Mouse (Mus musculus): ENCODE results near the gene 4930544D05Rik. TPM values are rescaled to one million over a fixed set of nuclear protein-coding genes. Genes with fewer than 3 reads are reported as not detected.

Gene 4930544D05Rik
- polyA plus RNA-seq, 1 experiment from 2014 or later, result not detected

GRCm38 (mm10) chr11:70608381-70609066 is 7.1 kb upstream of the 4930544D05Rik start:
- Histone ChIP-seq H3K4me1 (no peaks in the 10 kb centered on the region), H3K9me3 (replicated peaks) (no peaks in the 10 kb centered on the region), H3K4me3 (no peak overlapping the region), H3K27ac (0 out of 2 replicates have a peak overlapping the region, but pooled peaks have one; percentile 20), H3K27me3 (ENCODE audit: low read depth, poor library complexity, severe bottlenecking) (no peaks in the 10 kb centered on the region), H3K36me3 (peaks cover 100% of the 10 kb centered on the region)
- DNase-seq (ENCODE audit: low spot score), result no peak
- 89% methylated on average over 26 of the region's 26 CpGs for WGBS

- Histone ChIP-seq H3K27me3 (ENCODE audit: low read depth, poor library complexity, severe bottlenecking) (peaks cover 6% of the 10 kb centered on the region), H3K9me3 (replicated peaks) (no peaks in the 10 kb centered on the region), H3K4me3 (no peak overlapping the region), H3K4me1 (peaks cover 13% of the 10 kb centered on the region), H3K27ac (no peak overlapping the region), H3K36me3 (peaks cover 83% of the 10 kb centered on the region)
- WGBS, result 92% methylated on average over 4 of the region's 4 CpGs
- DNase-seq (ENCODE audit: low spot score), result no peak
These were observed 4.9 kb upstream of the 4930544D05Rik start for GRCm38 (mm10) chr11:70610752-70611151.

- Histone ChIP-seq H3K36me3 (peaks cover 66% of the 10 kb centered on the region), H3K4me3 (no peak overlapping the region), H3K27me3 (ENCODE audit: low read depth, poor library complexity, severe bottlenecking) (peaks cover 22% of the 10 kb centered on the region), H3K4me1 (peaks cover 17% of the 10 kb centered on the region), H3K27ac (no peak overlapping the region), H3K9me3 (replicated peaks) (no peaks in the 10 kb centered on the region)
- DNase-seq (ENCODE audit: low spot score), result no peak
- 78% methylated on average over 7 of the region's 7 CpGs for WGBS
These were observed 3.1 kb upstream of the 4930544D05Rik start for GRCm38 (mm10) chr11:70612505-70612904.

GRCm38 (mm10) chr11:70615074-70615473 is 574 bp upstream of the 4930544D05Rik start:
- Histone ChIP-seq H3K36me3 (peaks cover 40% of the 10 kb centered on the region), H3K27ac (no peak overlapping the region; the same call in 1 of the 2 replicates), H3K4me1 (peaks cover 17% of the 10 kb centered on the region), H3K27me3 (ENCODE audit: low read depth, poor library complexity, severe bottlenecking) (peaks cover 22% of the 10 kb centered on the region), H3K9me3 (replicated peaks) (no peaks in the 10 kb centered on the region), H3K4me3 (peak overlapping the region; percentile 51)
- under 1% methylated on average over 17 of the region's 17 CpGs for WGBS
- peak; percentile 53 for DNase-seq (ENCODE audit: low spot score)

GRCm38 (mm10) chr11:70619101-70619500 is 3.5 kb downstream of the 4930544D05Rik start, which contains the start of gene Chrne:
TSS of gene Chrne (minus strand) at chr11:70619216.
- Histone ChIP-seq H3K27ac (no peak within 1 kb of the TSS), H3K9me3 (replicated peaks) (no peaks in the 10 kb centered on the region), H3K4me3 (no peak within 1 kb of the TSS), H3K4me1 (peaks cover 17% of the 10 kb centered on the region), H3K27me3 (ENCODE audit: low read depth, poor library complexity, severe bottlenecking) (peaks cover 22% of the 10 kb centered on the region), H3K36me3 (no peaks in the 10 kb centered on the region)
- no peak for DNase-seq (ENCODE audit: low spot score)
- WGBS, result 29% methylated on average over 1 of the region's 1 CpGs

- Histone ChIP-seq H3K4me3 (no peak overlapping the region), H3K9me3 (replicated peaks) (no peaks in the 10 kb centered on the region), H3K27ac (no peak overlapping the region), H3K27me3 (ENCODE audit: low read depth, poor library complexity, severe bottlenecking) (0 out of 2 replicates have a peak, but pooled peaks cover under 1% of the 10 kb centered on the region), H3K4me1 (no peaks in the 10 kb centered on the region), H3K36me3 (no peaks in the 10 kb centered on the region)
- 42% methylated on average over 7 of the region's 7 CpGs for WGBS
- no peak for DNase-seq (ENCODE audit: low spot score)
These were observed 6.5 kb downstream of the 4930544D05Rik start for GRCm38 (mm10) chr11:70621972-70622814.

GRCm38 (mm10) chr11:70623053-70623742 is 7.5 kb downstream of the 4930544D05Rik start:
- H3K27ac ChIP-seq, result no peak overlapping the region
- DNase-seq (ENCODE audit: low spot score), result no peak
- no peak overlapping the region for H3K4me3 ChIP-seq
- no peaks in the 10 kb centered on the region for H3K9me3 ChIP-seq (replicated peaks)
- no peaks in the 10 kb centered on the region for H3K4me1 ChIP-seq
- no peaks in the 10 kb centered on the region for H3K27me3 ChIP-seq (ENCODE audit: low read depth, poor library complexity, severe bottlenecking)
- WGBS, result 84% methylated on average over 10 of the region's 10 CpGs
- H3K36me3 ChIP-seq, result no peaks in the 10 kb centered on the region

GRCm38 (mm10) chr11:70625473-70625872 is 9.8 kb downstream of the 4930544D05Rik start:
- 49% methylated on average over 4 of the region's 4 CpGs for WGBS
- Histone ChIP-seq H3K27me3 (ENCODE audit: low read depth, poor library complexity, severe bottlenecking) (no peaks in the 10 kb centered on the region), H3K4me3 (no peak overlapping the region), H3K27ac (no peak overlapping the region), H3K36me3 (no peaks in the 10 kb centered on the region), H3K9me3 (replicated peaks) (no peaks in the 10 kb centered on the region), H3K4me1 (no peaks in the 10 kb centered on the region)
- peak; percentile 74 for DNase-seq (ENCODE audit: low spot score)

- H3K27ac ChIP-seq, result no peak overlapping the region
- no peaks in the 10 kb centered on the region for H3K4me1 ChIP-seq
- no peaks in the 10 kb centered on the region for H3K27me3 ChIP-seq (ENCODE audit: low read depth, poor library complexity, severe bottlenecking)
- H3K4me3 ChIP-seq, result no peak overlapping the region
- DNase-seq (ENCODE audit: low spot score), result no peak
- H3K9me3 ChIP-seq (replicated peaks), result no peaks in the 10 kb centered on the region
- WGBS, result 77% methylated on average over 4 of the region's 4 CpGs
- H3K36me3 ChIP-seq, result no peaks in the 10 kb centered on the region
These were observed 11.2 kb downstream of the 4930544D05Rik start for GRCm38 (mm10) chr11:70626877-70627276.

- no peak for DNase-seq (ENCODE audit: low spot score)
- no peaks in the 10 kb centered on the region for H3K27me3 ChIP-seq (ENCODE audit: low read depth, poor library complexity, severe bottlenecking)
- no peak overlapping the region for H3K27ac ChIP-seq
- H3K4me1 ChIP-seq, result no peaks in the 10 kb centered on the region
- no peaks in the 10 kb centered on the region for H3K9me3 ChIP-seq (replicated peaks)
- 77% methylated on average over 2 of the region's 2 CpGs for WGBS
- no peak overlapping the region for H3K4me3 ChIP-seq
- no peaks in the 10 kb centered on the region for H3K36me3 ChIP-seq
These were observed 12.8 kb downstream of the 4930544D05Rik start for GRCm38 (mm10) chr11:70628431-70628830.

- H3K9me3 ChIP-seq (replicated peaks), result no peaks in the 10 kb centered on the region
- no peak overlapping the region for H3K27ac ChIP-seq
- H3K27me3 ChIP-seq (ENCODE audit: low read depth, poor library complexity, severe bottlenecking), result no peaks in the 10 kb centered on the region
- DNase-seq (ENCODE audit: low spot score), result no peak
- H3K36me3 ChIP-seq, result no peaks in the 10 kb centered on the region
- H3K4me3 ChIP-seq, result no peak overlapping the region
- no peaks in the 10 kb centered on the region for H3K4me1 ChIP-seq
- 57% methylated on average over 5 of the region's 5 CpGs for WGBS
These were observed 13.9 kb downstream of the 4930544D05Rik start for GRCm38 (mm10) chr11:70629557-70629956.

- H3K36me3 ChIP-seq, result no peaks in the 10 kb centered on the region
- H3K9me3 ChIP-seq (replicated peaks), result no peaks in the 10 kb centered on the region
- no peak overlapping the region for H3K4me3 ChIP-seq
- WGBS, result 70% methylated on average over 7 of the region's 7 CpGs
- no peaks in the 10 kb centered on the region for H3K4me1 ChIP-seq
- H3K27ac ChIP-seq, result no peak overlapping the region
- no peak for DNase-seq (ENCODE audit: low spot score)
- H3K27me3 ChIP-seq (ENCODE audit: low read depth, poor library complexity, severe bottlenecking), result no peaks in the 10 kb centered on the region
These were observed 14.5 kb downstream of the 4930544D05Rik start for GRCm38 (mm10) chr11:70630129-70630528.

Measured in limb, embryonic 10.5 days (tissue).